Mouse (Mus musculus) brain, adult 10 weeks (tissue): Measurements from ENCODE around the gene Ep400. TPM values are rescaled to one million over a fixed set of nuclear protein-coding genes. Genes with fewer than 3 reads are reported as not detected.

ENCODE experiments used
- polyA plus RNA-seq: library from polyadenylated mRNA; stranded (reverse); fragments of 350-450 nt; fragmentation: Illumina TruSeq; extraction: RNeasy Lipid Tissue Mini Kit (QIAGEN cat#74804); gene quantifications from one replicate; pipeline ENCODE4 v1.2.3, GENCODE M21; 2015; ENCODE audit warnings: low read depth, low replicate concordance

Gene Ep400
- 22.2 TPM for polyA plus RNA-seq

DNA sequence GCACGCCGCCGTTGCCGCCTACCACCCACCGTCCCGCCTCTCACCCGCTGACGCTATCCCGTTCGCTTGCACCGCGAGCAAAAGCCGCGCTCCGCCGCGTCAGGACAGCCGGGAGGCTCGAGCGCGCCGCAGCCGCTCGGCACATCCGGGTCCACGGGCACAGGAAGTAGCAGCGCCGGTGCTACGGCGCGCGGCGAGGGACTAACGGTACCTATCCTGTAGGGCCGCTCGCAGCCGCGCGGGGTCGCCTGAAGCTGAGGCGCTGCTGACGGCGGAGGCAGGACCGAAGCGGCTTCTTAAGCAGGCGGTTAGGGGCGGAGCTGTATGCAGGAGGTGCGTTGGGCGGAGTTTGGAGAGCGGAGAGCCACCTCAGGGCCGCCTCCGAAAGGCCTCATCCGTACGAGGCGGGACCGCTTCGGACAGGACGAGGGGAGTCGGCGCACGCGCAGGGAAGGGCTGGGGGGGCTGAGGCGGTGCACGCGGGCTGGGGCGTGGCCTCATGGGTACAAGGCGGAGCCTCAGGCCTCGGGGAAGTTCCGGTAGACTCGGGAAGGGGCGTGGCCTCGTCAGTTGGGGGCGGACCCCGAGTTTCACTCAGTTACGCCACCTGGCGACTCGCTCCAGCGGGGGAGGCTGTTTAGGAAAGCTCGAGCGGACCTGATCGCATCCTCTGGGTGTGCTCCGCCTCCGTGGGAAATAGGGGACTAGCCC is at the start of gene Ep400:
TSS of gene Ep400 (minus strand) at position 270 of the 711 bp plus-strand sequence.

DNA sequence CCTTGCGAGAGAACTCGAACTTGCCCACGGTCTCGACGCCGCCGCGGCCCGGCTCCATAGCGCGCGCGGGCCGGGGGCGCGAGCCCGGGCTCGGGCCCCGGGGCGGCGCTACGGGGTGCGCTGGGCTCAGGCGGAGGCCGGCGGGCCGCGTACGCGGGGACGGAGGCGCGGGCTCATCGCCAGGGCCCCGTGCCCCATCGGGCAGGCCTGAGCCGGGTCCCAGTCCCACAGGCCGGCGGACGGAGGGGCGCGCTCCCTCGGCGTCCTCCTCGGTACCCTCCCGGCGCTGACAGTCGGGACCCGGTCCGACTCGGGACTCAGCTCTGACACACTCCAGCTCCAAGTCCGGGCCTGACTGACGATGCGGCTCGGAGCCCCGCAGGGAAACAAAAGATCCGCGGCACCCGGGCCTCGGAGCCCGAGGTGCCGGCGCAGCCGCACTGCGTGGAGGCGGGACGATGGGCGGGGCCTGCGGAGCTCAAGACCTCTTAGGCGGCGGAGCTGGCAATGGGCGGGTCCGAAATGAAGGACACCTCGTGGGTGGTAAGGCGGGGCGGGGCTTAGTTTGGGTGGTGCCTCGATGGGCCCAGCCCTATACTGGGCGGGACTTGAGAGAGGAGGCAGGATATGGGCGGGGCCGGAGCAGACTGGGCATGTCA is 39.3 kb upstream of the Ep400 start, which contains the start of gene Ulk1:
TSS of gene Ulk1 (minus strand) at position 431 of the 659 bp plus-strand sequence.

DNA sequence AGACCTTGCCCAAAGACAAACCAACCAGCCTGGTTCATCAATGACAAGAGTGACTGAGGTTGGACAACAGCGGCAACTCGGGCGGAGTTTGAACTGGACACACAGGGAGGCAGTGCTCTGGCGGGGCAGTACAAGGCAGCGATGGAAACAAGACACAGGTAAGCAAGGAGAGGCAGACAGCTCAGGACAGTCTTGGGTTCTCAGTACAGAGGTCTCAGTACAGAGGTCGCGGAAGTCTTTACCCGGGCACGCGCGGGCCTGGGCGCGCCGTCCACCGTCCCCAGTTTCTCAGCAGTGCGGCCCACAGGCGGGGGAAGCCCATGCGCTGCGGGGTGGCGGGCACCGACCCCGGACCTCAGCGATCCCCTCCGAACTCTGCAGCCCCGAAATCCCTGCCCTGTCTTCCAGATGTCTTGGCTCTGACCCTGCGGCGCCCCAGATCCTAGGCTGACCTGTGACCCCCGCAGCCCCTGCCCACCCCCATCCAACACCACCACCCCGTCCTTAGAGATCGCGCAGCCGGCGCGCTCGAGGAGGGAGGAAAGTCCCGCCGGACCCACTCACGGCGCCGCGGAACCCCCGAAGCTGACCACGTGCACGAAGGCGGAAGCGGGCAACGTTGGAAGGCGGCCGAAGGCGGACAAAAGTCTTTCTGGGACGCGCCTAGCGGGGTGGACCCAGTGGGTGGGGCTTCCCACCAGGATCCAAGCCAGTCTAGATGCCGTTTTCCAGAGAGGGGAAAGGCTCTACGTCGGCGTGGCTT is 9.7 kb upstream of the Ep400 start, which contains the start of gene Pus1:
TSS of gene Pus1 (minus strand) at position 662 of the 763 bp plus-strand sequence.

DNA sequence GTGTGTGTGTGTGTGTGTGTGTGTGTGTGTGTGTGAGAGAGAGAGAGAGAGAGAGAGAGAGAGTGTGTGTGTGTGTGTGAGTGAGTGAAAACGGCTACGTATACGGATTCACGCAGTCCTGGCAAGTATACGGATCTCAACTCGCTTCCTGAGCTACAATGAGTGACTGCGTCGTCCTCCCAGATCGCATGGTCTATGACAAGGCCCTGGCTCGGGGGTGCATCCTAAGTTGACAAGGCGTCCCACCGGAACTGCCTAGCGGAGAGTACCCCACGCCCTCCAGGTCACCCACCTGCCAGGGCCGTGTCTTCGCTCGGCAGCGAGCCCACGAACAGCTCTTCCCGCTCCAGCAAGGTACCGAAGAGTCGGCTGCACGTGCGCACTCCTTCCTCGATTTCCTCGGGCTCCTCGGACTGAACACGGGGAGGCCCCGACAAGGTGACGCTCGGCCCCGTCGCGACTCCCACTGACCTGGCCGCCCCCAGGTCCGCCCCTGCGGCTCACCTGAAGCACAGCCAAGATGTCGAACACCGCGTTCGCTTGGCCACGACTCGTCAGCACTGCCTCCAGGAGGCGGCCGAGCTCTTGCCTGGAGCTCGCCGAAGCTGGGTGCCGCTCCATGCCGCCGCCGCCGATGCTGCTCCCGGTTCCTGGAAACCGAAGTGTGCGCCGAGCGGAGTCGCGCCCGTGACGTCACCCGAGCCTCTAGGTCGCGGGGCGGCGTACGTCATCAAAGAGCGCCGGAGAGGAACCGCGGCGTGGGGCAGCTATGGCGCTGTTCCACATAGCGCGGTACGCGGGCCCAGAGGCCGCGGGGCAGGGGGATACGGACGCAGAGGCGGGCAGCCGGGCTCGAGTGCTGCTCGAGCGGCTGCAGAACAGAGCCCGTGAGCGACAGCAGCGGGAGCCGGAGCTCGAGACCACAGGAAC is 117.5 kb downstream of the Ep400 start, which contains the start of the genes Noc4l and Ddx51:
TSS of gene Noc4l (minus strand) at position 699 of the 930 bp plus-strand sequence.
TSS of gene Ddx51 (plus strand) at position 733 of the 930 bp plus-strand sequence.

Other genes with a start within 250 kb of the Ep400 start
- 94.1 TPM for gene Galnt9, start 226.4 kb downstream of the Ep400 start, polyA plus RNA-seq
- 21.3 TPM for gene Noc4l, start 117.3 kb downstream of the Ep400 start, polyA plus RNA-seq
- gene Ddx51, start 117.3 kb downstream of the Ep400 start, polyA plus RNA-seq = 17.8 TPM
- gene Pus1, start 9.9 kb upstream of the Ep400 start, polyA plus RNA-seq = 15.4 TPM
- gene Ulk1, start 39.4 kb upstream of the Ep400 start, polyA plus RNA-seq = 43.7 TPM
- gene Hscb, start 69.1 kb upstream of the Ep400 start, polyA plus RNA-seq = 14.2 TPM
- 1.8 TPM for gene Chek2, start 69.3 kb upstream of the Ep400 start, polyA plus RNA-seq
- 3.6 TPM for gene Ttc28, start 109.1 kb upstream of the Ep400 start, polyA plus RNA-seq